Mouse (Mus musculus): ENCODE data around the gene Fzd10. TPM values are rescaled to one million over a fixed set of nuclear protein-coding genes. Genes with fewer than 3 reads are reported as not detected.

Fzd10 gene
- polyA plus RNA-seq, 1 experiment from 2014 or later: 14.0 TPM

Other genes starting within 250 kb of the Fzd10 start
- 0.28 and 0.37 TPM in 2 replicates for gene Tmem132d, start 167.8 kb upstream of the Fzd10 start, polyA plus RNA-seq (2016; fragmentation: Nextera tagmentation; extraction: Ambion mirVana)
- 0.19 TPM in 1 of 2 replicates, not detected in the other for gene Piwil1, start 101.7 kb downstream of the Fzd10 start, polyA plus RNA-seq (2016; fragmentation: Nextera tagmentation; extraction: Ambion mirVana)

Measured in midbrain, embryonic 10.5 days (tissue).